Mouse (Mus musculus) lung, postnatal 10 days (tissue): Measurements from ENCODE around the gene Glp2r.

Experiments used
- DNase-seq: peaks from one replicate; pipeline ENCODE4 v3.0.0; 2021

The Glp2r gene

GRCm38 (mm10) chr11:67657685-67658382 lies 113.1 kb downstream of the Glp2r start:
- peak; percentile 67 for DNase-seq

GRCm38 (mm10) chr11:67656811-67657210 lies 114.1 kb downstream of the Glp2r start:
- DNase-seq = no peak

GRCm38 (mm10) chr11:67656366-67656765 lies 114.6 kb downstream of the Glp2r start:
- DNase-seq = no peak

- DNase-seq = no peak
Measured at GRCm38 (mm10) chr11:67655236-67655959, 115.6 kb downstream of the Glp2r start.

- DNase-seq = no peak
Measured at GRCm38 (mm10) chr11:67654514-67654913, 116.4 kb downstream of the Glp2r start.

GRCm38 (mm10) chr11:67653521-67654090 lies 117.3 kb downstream of the Glp2r start:
- no peak for DNase-seq

- no peak for DNase-seq
Measured at GRCm38 (mm10) chr11:67652893-67653255, 118.1 kb downstream of the Glp2r start.

- DNase-seq = peak; percentile 51
Measured at GRCm38 (mm10) chr11:67652194-67652892, 118.6 kb downstream of the Glp2r start.

- DNase-seq = no peak
Measured at GRCm38 (mm10) chr11:67651731-67652130, 119.2 kb downstream of the Glp2r start.

- no peak for DNase-seq
Measured at GRCm38 (mm10) chr11:67649971-67650707, 120.8 kb downstream of the Glp2r start.

- peak; percentile 56 for DNase-seq
Measured at GRCm38 (mm10) chr11:67648651-67649407, 122.1 kb downstream of the Glp2r start.

- peak; percentile 82 for DNase-seq
Measured at GRCm38 (mm10) chr11:67647745-67648144, 123.2 kb downstream of the Glp2r start.

- DNase-seq = peak; percentile 31
Measured at GRCm38 (mm10) chr11:67644632-67645149, 126.3 kb downstream of the Glp2r start.

GRCm38 (mm10) chr11:67643465-67643864 lies 127.5 kb downstream of the Glp2r start:
- no peak for DNase-seq

GRCm38 (mm10) chr11:67642835-67643234 lies 128.1 kb downstream of the Glp2r start:
- no peak for DNase-seq

GRCm38 (mm10) chr11:67642421-67642820 lies 128.5 kb downstream of the Glp2r start:
- no peak for DNase-seq

GRCm38 (mm10) chr11:67640299-67640698 lies 130.7 kb downstream of the Glp2r start:
- DNase-seq = no peak

- DNase-seq = no peak
Measured at GRCm38 (mm10) chr11:67638401-67638800, 132.6 kb downstream of the Glp2r start.

GRCm38 (mm10) chr11:67636905-67637586 lies 133.9 kb downstream of the Glp2r start:
- no peak for DNase-seq

GRCm38 (mm10) chr11:67636201-67636600 lies 134.8 kb downstream of the Glp2r start:
- no peak for DNase-seq

- DNase-seq = no peak
Measured at GRCm38 (mm10) chr11:67633620-67634229, 137.2 kb downstream of the Glp2r start.
